Mouse (Mus musculus) heart, embryonic 16.5 days (tissue): Measurements from ENCODE around the gene Myt1. TPM values are rescaled to one million over a fixed set of nuclear protein-coding genes. Genes with fewer than 3 reads are reported as not detected.
"Not testable (repeated sequence)": the region's sequence is repeated elsewhere in the genome, so short reads cannot be mapped to it uniquely, and the experiment has no call there.

Experiments used
- ATAC-seq: fragments of 200-750 bp; cut with Nextera tagmentation; replicated peaks from 2 replicates; pipeline ENCODE4 v1.8.0; 2017; ENCODE audit warnings: moderate number of reproducible peaks; ENCODE audit not compliant: insufficient read depth, low FRiP score; ENCODE audit errors: extremely low read depth
- H3K27ac ChIP-seq: fragments of 300-500 bp; sonication (generic); 2 replicates; pipeline ENCODE4 v1.5.1; 2014; ENCODE audit warnings: mild to moderate bottlenecking, low read length, control low read depth, moderate library complexity
- H3K27me3 ChIP-seq: fragments of 300-500 bp; sonication (generic); 2 replicates; pipeline ENCODE4 v1.6.1; 2014; ENCODE audit warnings: low read length, mixed read lengths; ENCODE audit not compliant: control insufficient read depth, insufficient read depth
- H3K36me3 ChIP-seq: fragments of 300-500 bp; sonication (generic); 2 replicates; pipeline ENCODE4 v1.6.1; 2014; ENCODE audit not compliant: control insufficient read depth, insufficient read depth
- H3K4me1 ChIP-seq: fragments of 300-500 bp; sonication (generic); 2 replicates; pipeline ENCODE4 v1.6.1; 2014; ENCODE audit warnings: low read length, mixed read lengths; ENCODE audit not compliant: control insufficient read depth, insufficient read depth
- H3K4me2 ChIP-seq: fragments of 300-500 bp; sonication (generic); 2 replicates; pipeline ENCODE4 v1.6.1; 2014; ENCODE audit warnings: low read depth, mild to moderate bottlenecking, control low read depth, low read length
- H3K4me3 ChIP-seq: fragments of 300-500 bp; sonication (generic); 2 replicates; pipeline ENCODE4 v1.5.1; 2014; ENCODE audit warnings: mild to moderate bottlenecking, control low read depth, low read length
- H3K9ac ChIP-seq: fragments of 300-500 bp; sonication (generic); 2 replicates; pipeline ENCODE4 v1.6.1; 2014; ENCODE audit warnings: low read length, control low read depth
- H3K9me3 ChIP-seq: fragments of 300-500 bp; sonication (generic); replicated peaks from 2 replicates; pipeline ENCODE4 v1.6.1; 2016; ENCODE audit warnings: low read length; ENCODE audit not compliant: control insufficient read depth
- WGBS: fragments of 180-500 bp; shearing (Covaris S2); extraction: QIAGEN DNeasy Blood & Tissue Kit; methylation state at CpG from one replicate; pipeline ENCODE4 v1.1.7; 2014; 5-methylcytosine and 5-hydroxymethylcytosine counted together
- polyA plus RNA-seq: library from polyadenylated mRNA; unstranded; fragments of >200 nt; fragmentation: Nextera tagmentation; extraction: Ambion mirVana; gene quantifications from 2 replicates; pipeline ENCODE4 v1.2.1, GENCODE M21; 2015

Myt1 gene
- polyA plus RNA-seq, 1 experiment from 2014 or later = 0.08 TPM

DNA sequence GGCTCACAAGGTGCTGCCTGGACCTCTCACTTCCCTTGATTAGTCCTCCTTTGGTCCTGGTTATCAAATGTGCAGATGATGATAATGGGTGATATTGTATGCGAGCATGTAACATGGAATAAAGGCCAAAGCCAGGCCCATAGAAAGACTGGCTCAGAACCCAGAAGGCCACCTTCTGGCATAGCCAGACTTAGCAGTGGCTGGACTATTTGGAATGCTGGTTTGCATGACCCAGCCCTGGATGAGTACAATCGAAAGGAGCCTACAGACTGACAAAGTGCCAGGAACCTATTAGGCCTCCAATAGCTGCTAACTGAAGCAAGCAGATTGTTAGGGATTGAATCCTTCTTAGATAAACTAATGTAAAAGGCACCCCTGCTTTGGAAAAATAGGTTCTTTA is 6.3 kb downstream of the Myt1 start:
- ATAC-seq = no peak
- H3K36me3 ChIP-seq = no peaks in the 10 kb centered on the region
- no peaks in the 10 kb centered on the region for H3K9me3 ChIP-seq
- H3K9ac ChIP-seq = no peak overlapping the region
- no peak overlapping the region for H3K27ac ChIP-seq
- no peaks in the 10 kb centered on the region for H3K4me1 ChIP-seq
- H3K4me3 ChIP-seq = no peak overlapping the region
- no peak overlapping the region for H3K4me2 ChIP-seq
- no peaks in the 10 kb centered on the region for H3K27me3 ChIP-seq
- WGBS = 77% methylated on average over 2 of the region's 2 CpGs

DNA sequence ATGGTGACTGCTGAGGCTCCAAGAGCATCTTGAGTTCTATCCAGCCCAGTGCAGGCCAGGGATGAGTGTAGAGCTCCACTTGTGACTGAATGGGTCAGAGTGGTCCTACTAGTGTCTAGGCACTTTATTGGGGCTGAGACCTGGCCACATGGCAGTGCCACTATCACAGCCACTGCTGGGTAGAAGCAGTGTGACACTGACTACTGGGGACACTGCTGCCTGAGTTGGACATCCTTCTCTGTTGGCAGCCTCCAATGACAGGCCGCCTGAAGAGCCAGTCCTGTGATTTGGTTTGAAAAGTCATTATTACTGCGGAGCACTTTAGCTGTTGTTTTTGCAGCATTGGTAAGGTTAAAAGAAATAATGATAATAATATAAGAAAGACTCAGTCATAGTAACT is 10.1 kb downstream of the Myt1 start:
- no peak for ATAC-seq
- Histone ChIP-seq H3K36me3 (no peaks in the 10 kb centered on the region), H3K9ac (no peak overlapping the region), H3K27ac (no peak overlapping the region), H3K4me2 (no peak overlapping the region), H3K4me3 (no peak overlapping the region), H3K27me3 (no peaks in the 10 kb centered on the region), H3K4me1 (no peaks in the 10 kb centered on the region), H3K9me3 (no peaks in the 10 kb centered on the region)
- 66% methylated on average over 2 of the region's 2 CpGs for WGBS

DNA sequence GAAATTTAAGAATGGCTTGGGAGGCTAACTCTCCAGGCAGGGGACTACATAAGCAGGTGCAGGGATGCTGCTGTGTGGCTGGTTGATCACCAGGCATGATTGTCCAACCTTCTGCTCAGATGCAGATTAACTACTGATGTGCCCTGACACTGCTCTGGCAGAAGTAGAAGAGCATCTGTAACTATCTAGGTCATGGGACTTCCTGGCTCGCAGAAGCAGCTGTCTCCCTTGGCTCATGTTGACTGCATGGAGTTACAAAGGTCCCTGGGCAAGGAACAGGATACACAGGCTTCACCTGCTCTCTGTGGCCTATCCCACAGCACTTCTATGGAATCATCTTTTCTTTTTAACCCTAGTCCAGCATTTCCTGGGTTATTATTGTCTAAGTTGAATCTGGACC is 12.7 kb downstream of the Myt1 start:
- Histone ChIP-seq H3K27ac (no peak overlapping the region), H3K4me3 (no peak overlapping the region), H3K4me2 (no peak overlapping the region), H3K4me1 (no peaks in the 10 kb centered on the region), H3K27me3 (no peaks in the 10 kb centered on the region), H3K9me3 (no peaks in the 10 kb centered on the region), H3K36me3 (no peaks in the 10 kb centered on the region), H3K9ac (no peak overlapping the region)
- ATAC-seq = no peak
- 50% methylated on average over 1 of the region's 1 CpGs for WGBS

DNA sequence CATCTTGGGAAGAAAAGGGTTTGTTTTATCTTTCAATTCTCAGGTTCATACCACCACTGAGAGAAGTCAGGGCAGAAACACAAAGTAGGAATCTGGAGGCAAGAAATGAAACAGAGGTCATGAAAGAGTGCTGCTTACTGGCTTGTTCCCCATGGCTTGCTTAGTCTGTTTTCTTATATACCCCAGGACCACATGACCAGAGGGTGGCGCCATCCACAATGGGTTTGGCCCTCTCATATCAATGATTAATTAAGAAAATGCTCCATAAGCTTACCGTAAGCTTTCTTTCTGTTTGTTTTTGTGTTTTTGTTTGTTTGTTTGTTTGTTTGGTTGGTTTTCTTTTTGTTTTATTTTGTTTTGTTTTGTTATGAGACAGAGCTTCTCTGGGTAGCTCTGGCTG is 14.6 kb downstream of the Myt1 start:
- H3K36me3 ChIP-seq = no peaks in the 10 kb centered on the region
- no peak for ATAC-seq
- no peak overlapping the region for H3K9ac ChIP-seq
- H3K27me3 ChIP-seq = no peaks in the 10 kb centered on the region
- no peak overlapping the region for H3K4me3 ChIP-seq
- H3K27ac ChIP-seq = no peak overlapping the region
- H3K9me3 ChIP-seq = no peaks in the 10 kb centered on the region
- H3K4me1 ChIP-seq = no peaks in the 10 kb centered on the region
- H3K4me2 ChIP-seq = no peak overlapping the region
- WGBS = 40% methylated on average over 2 of the region's 2 CpGs

DNA sequence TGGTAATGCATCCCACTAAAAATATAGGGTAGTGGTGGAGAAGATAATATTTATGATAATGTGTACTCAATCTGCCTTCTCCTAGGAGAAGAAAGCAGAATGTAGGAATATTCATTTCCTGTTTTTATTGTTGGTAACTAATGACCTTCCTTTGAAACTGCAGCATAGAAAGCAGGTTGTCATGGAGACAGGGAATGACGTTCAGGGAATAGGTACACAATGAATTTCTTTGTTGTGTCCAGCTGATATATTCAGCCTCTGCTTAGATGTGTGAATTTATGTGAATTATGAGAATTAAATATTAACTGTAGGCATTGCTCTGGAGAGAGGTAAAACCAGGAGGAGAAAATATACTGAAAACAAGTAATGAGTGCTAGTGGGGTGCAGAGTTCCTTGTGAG is 18.3 kb downstream of the Myt1 start:
- Histone ChIP-seq H3K36me3 (no peaks in the 10 kb centered on the region), H3K9ac (no peak overlapping the region), H3K27ac (no peak overlapping the region), H3K4me1 (no peaks in the 10 kb centered on the region), H3K27me3 (no peaks in the 10 kb centered on the region), H3K4me2 (no peak overlapping the region), H3K9me3 (no peaks in the 10 kb centered on the region), H3K4me3 (no peak overlapping the region)
- no peak for ATAC-seq
- WGBS = 25% methylated on average over 1 of the region's 1 CpGs

DNA sequence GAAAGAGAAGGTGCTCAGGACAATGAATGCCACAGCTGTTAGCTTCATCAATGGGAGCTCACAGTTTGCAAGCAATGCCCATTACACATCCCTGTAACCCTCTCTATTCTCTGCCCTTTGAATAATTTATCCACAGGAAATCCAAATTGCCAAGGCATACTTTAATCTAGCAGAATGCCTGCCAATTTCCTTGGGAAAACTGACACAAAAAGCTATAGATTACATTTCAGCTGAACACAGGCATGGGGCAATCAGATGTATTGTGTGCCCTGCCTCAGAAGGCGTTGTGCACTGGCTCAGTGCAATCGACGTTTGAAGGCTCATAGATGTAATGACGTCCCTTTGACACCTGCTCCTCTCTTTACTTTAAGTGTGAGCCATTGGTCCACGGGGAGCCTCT is 24.7 kb downstream of the Myt1 start:
- Histone ChIP-seq H3K9ac (no peak overlapping the region), H3K4me3 (no peak overlapping the region), H3K4me1 (no peaks in the 10 kb centered on the region), H3K4me2 (no peak overlapping the region), H3K27ac (no peak overlapping the region), H3K36me3 (no peaks in the 10 kb centered on the region), H3K9me3 (no peaks in the 10 kb centered on the region), H3K27me3 (no peaks in the 10 kb centered on the region)
- no peak for ATAC-seq
- 70% methylated on average over 5 of the region's 5 CpGs for WGBS

DNA sequence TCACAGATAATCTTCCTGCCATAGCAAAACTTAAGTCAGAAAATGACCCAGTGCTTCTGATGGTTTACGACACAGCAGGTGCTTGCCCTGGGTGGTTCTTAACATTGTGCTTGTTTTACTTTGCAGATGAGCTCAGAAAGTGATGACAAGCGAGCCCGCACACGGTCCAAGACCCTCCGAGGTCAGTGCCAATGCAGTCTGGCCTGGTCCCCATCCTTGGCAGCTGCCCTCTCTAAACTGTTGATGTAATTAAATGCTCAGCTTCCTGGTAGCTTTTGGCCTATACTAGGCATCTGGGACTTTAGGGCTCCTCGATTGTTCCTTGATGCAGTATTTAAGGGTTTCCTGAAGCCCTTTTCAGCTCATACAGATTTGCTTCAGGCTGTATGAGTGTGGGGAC is 26.3 kb downstream of the Myt1 start:
- H3K4me1 ChIP-seq = no peaks in the 10 kb centered on the region
- no peaks in the 10 kb centered on the region for H3K9me3 ChIP-seq
- no peak for ATAC-seq
- no peaks in the 10 kb centered on the region for H3K27me3 ChIP-seq
- WGBS = 62% methylated on average over 6 of the region's 6 CpGs
- H3K9ac ChIP-seq = no peak overlapping the region
- no peak overlapping the region for H3K4me2 ChIP-seq
- no peak overlapping the region for H3K27ac ChIP-seq
- H3K4me3 ChIP-seq = no peak overlapping the region
- no peaks in the 10 kb centered on the region for H3K36me3 ChIP-seq

DNA sequence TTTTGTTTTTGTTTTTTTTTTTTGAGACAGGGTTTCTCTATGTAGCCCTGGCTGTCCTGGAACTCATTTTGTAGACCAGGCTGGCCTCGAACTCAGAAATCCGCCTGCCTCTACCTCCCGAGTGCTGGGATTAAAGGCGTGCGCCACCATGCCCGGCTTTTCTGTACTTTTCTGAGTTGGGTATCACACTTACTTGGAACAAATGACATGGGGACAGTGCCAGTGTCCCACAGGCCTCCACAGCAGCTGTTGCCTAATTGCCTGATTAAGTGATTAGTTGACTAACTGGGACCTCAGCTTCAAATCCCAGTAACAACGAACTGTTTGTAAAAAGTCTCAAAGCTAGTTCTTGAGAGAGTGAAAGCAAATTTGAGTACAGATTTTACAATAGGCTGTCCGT is 30.1 kb downstream of the Myt1 start:
- not testable (repeated sequence) for H3K4me1 ChIP-seq, H3K27ac ChIP-seq, H3K27me3 ChIP-seq, H3K4me2 ChIP-seq, ATAC-seq, H3K4me3 ChIP-seq, H3K9me3 ChIP-seq, H3K9ac ChIP-seq, H3K36me3 ChIP-seq
- WGBS = 83% methylated on average over 8 of the region's 8 CpGs

DNA sequence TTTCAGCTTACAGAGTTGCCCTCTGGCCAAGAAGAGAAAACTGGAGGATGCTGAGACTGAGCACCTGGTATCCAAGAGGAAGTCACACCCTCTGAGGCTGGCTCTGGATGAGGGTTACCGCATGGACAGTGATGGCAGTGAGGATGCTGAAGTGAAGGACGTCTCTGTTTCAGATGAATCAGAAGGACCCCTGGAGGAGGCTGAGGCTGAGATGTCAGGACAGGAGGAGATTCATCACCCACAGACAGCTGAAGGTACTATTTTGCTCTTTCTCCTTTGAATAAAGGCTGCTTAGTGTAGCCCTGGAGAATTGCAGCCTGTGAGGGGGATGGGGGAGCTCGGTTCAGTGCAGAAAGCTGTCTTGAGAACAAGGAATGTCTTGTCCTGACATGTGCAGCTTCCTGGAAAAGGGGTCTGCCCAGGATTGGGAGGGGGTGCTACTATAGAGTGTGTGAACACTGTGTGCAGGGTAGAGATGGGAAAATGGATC is 32.6 kb downstream of the Myt1 start:
- Histone ChIP-seq H3K9ac (no peak overlapping the region), H3K36me3 (no peaks in the 10 kb centered on the region)

DNA sequence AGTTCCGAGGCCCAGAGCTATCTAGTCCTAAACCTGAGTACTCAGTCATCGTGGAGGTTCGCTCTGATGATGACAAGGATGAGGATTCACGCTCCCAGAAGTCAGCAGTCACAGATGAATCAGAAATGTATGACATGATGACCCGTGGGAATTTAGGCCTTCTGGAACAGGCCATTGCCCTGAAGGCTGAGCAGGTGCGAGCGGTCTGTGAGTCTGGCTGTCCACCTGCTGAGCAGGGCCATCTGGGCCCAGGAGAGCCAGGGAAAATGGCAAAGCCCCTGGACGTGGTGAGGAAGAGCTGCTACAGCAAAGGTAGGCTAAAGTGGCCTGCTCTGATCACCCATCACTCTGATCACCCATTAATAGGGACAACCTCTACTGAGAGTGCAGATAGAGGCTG is 34.5 kb downstream of the Myt1 start:
- Histone ChIP-seq H3K4me3 (no peak overlapping the region), H3K9me3 (no peaks in the 10 kb centered on the region), H3K4me1 (no peaks in the 10 kb centered on the region), H3K4me2 (no peak overlapping the region), H3K9ac (no peak overlapping the region), H3K36me3 (no peaks in the 10 kb centered on the region), H3K27me3 (no peaks in the 10 kb centered on the region), H3K27ac (no peak overlapping the region)
- 73% methylated on average over 8 of the region's 8 CpGs for WGBS
- no peak for ATAC-seq

More for the DNA sequence above, 32.6 kb downstream of the Myt1 start:
- 64% methylated on average over 3 of the region's 3 CpGs for WGBS
- no peaks in the 10 kb centered on the region for H3K9me3 ChIP-seq
- H3K27ac ChIP-seq = no peak overlapping the region
- H3K27me3 ChIP-seq = no peaks in the 10 kb centered on the region
- H3K4me1 ChIP-seq = no peaks in the 10 kb centered on the region
- no peak overlapping the region for H3K4me2 ChIP-seq
- ATAC-seq = no peak
- H3K4me3 ChIP-seq = no peak overlapping the region
